Mouse (Mus musculus): ENCODE data around the gene Cds1.

DNA sequence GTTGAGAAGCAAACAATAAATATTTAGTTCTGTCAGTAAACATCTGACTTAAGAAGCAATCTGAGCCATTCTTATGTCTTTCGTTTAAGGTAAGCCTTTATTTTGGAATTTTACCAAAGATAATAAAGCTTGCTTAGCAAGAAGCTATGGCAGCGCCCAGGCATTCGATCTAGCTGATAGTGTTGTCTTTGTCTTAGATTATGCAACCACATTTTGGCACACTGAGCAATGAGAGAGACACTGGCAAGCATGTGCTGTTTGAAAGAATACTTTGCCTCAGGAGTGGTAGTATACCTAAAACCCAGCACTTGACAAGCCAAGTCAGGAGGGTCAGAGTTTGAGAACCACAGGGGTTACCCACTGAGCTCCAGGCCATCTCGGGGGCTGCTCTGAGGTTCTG is 16.0 kb downstream of the Cds1 start:
- TF ChIP-seq CTCF (IDR thresholded peaks at IDR 0.05; ENCODE audit: low read depth, low read length) (no peak), GATA1 (IDR thresholded peaks at IDR 0.05; ENCODE audit: borderline replicate concordance, low read length) (no peak), TAL1 (conservative IDR thresholded peaks at IDR 0.05; ENCODE audit: low read depth, low read length) (no peak), GATA2 (IDR thresholded peaks at IDR 0.05; ENCODE audit: borderline replicate concordance, low read depth, low read length) (no peak)
